Mouse (Mus musculus) bone marrow macrophage, adult 2 months (primary cell): ENCODE results near the gene P4htm. TPM values are rescaled to one million over a fixed set of nuclear protein-coding genes. Genes with fewer than 3 reads are reported as not detected.

Experiments used
- H3K27ac ChIP-seq: 2 replicates; pipeline ENCODE4 v1.5.1; 2012; ENCODE audit warnings: low read depth, low read length; ENCODE audit not compliant: insufficient read depth
- H3K4me1 ChIP-seq: 2 replicates; pipeline ENCODE4 v1.6.1; 2012; ENCODE audit warnings: low read length; ENCODE audit not compliant: control insufficient read depth, insufficient read depth
- H3K4me3 ChIP-seq: 2 replicates; pipeline ENCODE4 v1.5.1; 2012; ENCODE audit warnings: mild to moderate bottlenecking, low read length, moderate library complexity; ENCODE audit not compliant: insufficient read depth
- CTCF ChIP-seq: IDR thresholded peaks from 2 replicates; pipeline ENCODE4 v1.5.1; 2012; ENCODE audit warnings: low read depth, mild to moderate bottlenecking, low read length, moderate library complexity
- POLR2A ChIP-seq: IDR thresholded peaks from 2 replicates; pipeline ENCODE4 v1.6.1; 2012; ENCODE audit warnings: mild to moderate bottlenecking, low read depth, low read length, borderline replicate concordance
- polyA plus RNA-seq: library from polyadenylated mRNA; stranded (reverse); fragments of >200 nt; gene quantifications from 2 replicates; pipeline ENCODE4 v1.2.4, GENCODE M21; 2012; ENCODE audit not compliant: missing spikeins, insufficient read depth, insufficient read length

Gene P4htm
- polyA plus RNA-seq, 1 experiment = not detected

- peak within 1 kb of the TSS; percentile 74 for H3K4me3 ChIP-seq
- H3K27ac ChIP-seq = peak within 1 kb of the TSS; percentile 39; the same call in 1 of the 2 replicates
- H3K4me1 ChIP-seq = peaks cover 24% of the 10 kb centered on the region
- TF ChIP-seq CTCF (no peak), POLR2A (0 out of 2 replicates have a peak, but pooled peaks have one; percentile 69)
These were observed 37.1 kb downstream of the P4htm start, which contains the start of gene Impdh2 for GRCm38 (mm10) chr9:108560227-108560841. TSS of gene Impdh2 (plus strand) at chr9:108560286.

- no peak for TF ChIP-seq POLR2A
- no peak for TF ChIP-seq CTCF
- H3K27ac ChIP-seq = no peak overlapping the region
- peaks cover 24% of the 10 kb centered on the region for H3K4me1 ChIP-seq
- H3K4me3 ChIP-seq = no peak overlapping the region
These were observed 38.3 kb downstream of the P4htm start for GRCm38 (mm10) chr9:108559169-108559568.

GRCm38 (mm10) chr9:108546875-108547274 is 50.6 kb downstream of the P4htm start:
- H3K4me3 ChIP-seq = no peak overlapping the region

GRCm38 (mm10) chr9:108545986-108546385 is 51.5 kb downstream of the P4htm start:
- H3K27ac ChIP-seq = no peak overlapping the region
- no peaks in the 10 kb centered on the region for H3K4me1 ChIP-seq
- TF ChIP-seq CTCF = no peak
- no peak for TF ChIP-seq POLR2A
- no peak overlapping the region for H3K4me3 ChIP-seq

More at GRCm38 (mm10) chr9:108546875-108547274, 50.6 kb downstream of the P4htm start:
- Histone ChIP-seq H3K27ac (no peak overlapping the region), H3K4me1 (no peaks in the 10 kb centered on the region)
- TF ChIP-seq CTCF = no peak
- TF ChIP-seq POLR2A = no peak

- Histone ChIP-seq H3K4me1 (no peaks in the 10 kb centered on the region), H3K27ac (no peak overlapping the region), H3K4me3 (no peak overlapping the region)
- TF ChIP-seq CTCF (no peak), POLR2A (no peak)
These were observed 56.6 kb downstream of the P4htm start for GRCm38 (mm10) chr9:108540846-108541245.

GRCm38 (mm10) chr9:108531496-108531895 is 66.0 kb downstream of the P4htm start:
- TF ChIP-seq CTCF (no peak), POLR2A (no peak)
- no peaks in the 10 kb centered on the region for H3K4me1 ChIP-seq
- no peak overlapping the region for H3K4me3 ChIP-seq
- H3K27ac ChIP-seq = no peak overlapping the region

- no peak for TF ChIP-seq POLR2A
- TF ChIP-seq CTCF = no peak
- no peak overlapping the region for H3K27ac ChIP-seq
These were observed 66.5 kb downstream of the P4htm start for GRCm38 (mm10) chr9:108530954-108531353.

More at GRCm38 (mm10) chr9:108530954-108531353, 66.5 kb downstream of the P4htm start:
- H3K4me1 ChIP-seq = no peaks in the 10 kb centered on the region
- H3K4me3 ChIP-seq = no peak overlapping the region

Other genes with a start within 250 kb of the P4htm start
- 70.1 and 70.9 TPM in 2 replicates for gene Usp4, start 249.8 kb downstream of the P4htm start, polyA plus RNA-seq
- not detected in 2 replicates for gene 1700102P08Rik, start 204.9 kb downstream of the P4htm start, polyA plus RNA-seq
- not detected in 2 replicates for gene Ccdc36, start 169.2 kb downstream of the P4htm start, polyA plus RNA-seq
- not detected in 2 replicates for gene BC048562, start 161.2 kb downstream of the P4htm start, polyA plus RNA-seq
- 17.3 and 18.1 TPM in 2 replicates for gene Ccdc71, start 137.1 kb downstream of the P4htm start, polyA plus RNA-seq
- 3.6 and 6.2 TPM in 2 replicates for gene Klhdc8b, start 136.1 kb downstream of the P4htm start, polyA plus RNA-seq
- gene Lamb2, start 117.9 kb downstream of the P4htm start, polyA plus RNA-seq = 2.7 and 3.4 TPM in 2 replicates
- gene Usp19, start 107.1 kb downstream of the P4htm start, polyA plus RNA-seq = 86.8 and 87.1 TPM in 2 replicates
- 165 and 180 TPM in 2 replicates for gene Qars, start 90.0 kb downstream of the P4htm start, polyA plus RNA-seq
- 73.6 and 80.9 TPM in 2 replicates for gene Qrich1, start 80.9 kb downstream of the P4htm start, polyA plus RNA-seq
- gene Impdh2, start 37.4 kb downstream of the P4htm start, polyA plus RNA-seq = 44.2 and 59.9 TPM in 2 replicates
- 28.6 and 29.7 TPM in 2 replicates for gene Ndufaf3, start 30.2 kb downstream of the P4htm start, polyA plus RNA-seq
- 44.7 and 52.7 TPM in 2 replicates for gene Dalrd3, start 27.8 kb downstream of the P4htm start, polyA plus RNA-seq
- 8.0 and 8.5 TPM in 2 replicates for gene Wdr6, start 18.9 kb downstream of the P4htm start, polyA plus RNA-seq
- gene Arih2, start 51.7 kb upstream of the P4htm start, polyA plus RNA-seq = 38.4 and 43.1 TPM in 2 replicates
- gene Slc25a20, start 64.4 kb upstream of the P4htm start, polyA plus RNA-seq = 28.5 and 29.9 TPM in 2 replicates
- gene Prkar2a, start 91.6 kb upstream of the P4htm start, polyA plus RNA-seq = 35.2 and 37.6 TPM in 2 replicates
- 37.3 and 40.7 TPM in 2 replicates for gene Ip6k2, start 186.1 kb upstream of the P4htm start, polyA plus RNA-seq
- gene Nckipsd, start 210.7 kb upstream of the P4htm start, polyA plus RNA-seq = 25.6 and 29.0 TPM in 2 replicates
- gene Celsr3, start 228.7 kb upstream of the P4htm start, polyA plus RNA-seq = 2.1 and 2.2 TPM in 2 replicates